Mouse (Mus musculus) forebrain, embryonic 11.5 days (tissue): ENCODE results near the gene Mbtps1. TPM values are rescaled to one million over a fixed set of nuclear protein-coding genes. Genes with fewer than 3 reads are reported as not detected.

Experiments
- ATAC-seq: fragments of 200-750 bp; cut with Nextera tagmentation; replicated peaks from 2 replicates; pipeline ENCODE4 v1.8.0; 2017; ENCODE audit warnings: moderate TSS enrichment; ENCODE audit not compliant: low FRiP score
- DNase-seq: peaks from one replicate; pipeline ENCODE4 v3.0.0-alpha.2; 2017; ENCODE audit warnings: low spot score
- H3K27ac ChIP-seq: fragments of 300-500 bp; sonication (generic); 2 replicates; pipeline ENCODE4 v1.5.1; 2014; ENCODE audit warnings: low read depth, low read length
- H3K27me3 ChIP-seq: fragments of 300-500 bp; sonication (generic); 2 replicates; pipeline ENCODE4 v1.6.1; 2014; ENCODE audit warnings: mild to moderate bottlenecking, low read length, mixed read lengths; ENCODE audit not compliant: control insufficient read depth, insufficient read depth
- H3K36me3 ChIP-seq: fragments of 300-500 bp; sonication (generic); 2 replicates; pipeline ENCODE4 v1.6.1; 2014; ENCODE audit warnings: mild to moderate bottlenecking, low read length, moderate library complexity, mixed read lengths; ENCODE audit not compliant: control insufficient read depth, insufficient read depth
- H3K4me1 ChIP-seq: fragments of 300-500 bp; sonication (generic); replicated peaks from 2 replicates; pipeline ENCODE4 v1.6.1; 2014; ENCODE audit warnings: low read length, mixed read lengths; ENCODE audit not compliant: control insufficient read depth, insufficient read depth
- H3K4me2 ChIP-seq: fragments of 300-500 bp; sonication (generic); 2 replicates; pipeline ENCODE4 v1.6.1; 2014; ENCODE audit warnings: low read depth, mild to moderate bottlenecking, low read length, moderate library complexity, mixed read lengths; ENCODE audit not compliant: severe bottlenecking
- H3K4me3 ChIP-seq: fragments of 300-500 bp; sonication (generic); 2 replicates; pipeline ENCODE4 v1.5.1; 2014; ENCODE audit warnings: low read depth, low read length
- H3K9ac ChIP-seq: fragments of 300-500 bp; sonication (generic); 2 replicates; pipeline ENCODE4 v1.6.1; 2014; ENCODE audit warnings: low read length
- H3K9me3 ChIP-seq: fragments of 300-500 bp; sonication (generic); 2 replicates; pipeline ENCODE4 v1.6.1; 2016; ENCODE audit warnings: low read length, mixed read lengths; ENCODE audit not compliant: control insufficient read depth
- WGBS: fragments of 180-500 bp; shearing (Covaris S2); extraction: QIAGEN DNeasy Blood & Tissue Kit; methylation state at CpG from one replicate; pipeline ENCODE4 v1.1.7; 2014; 5-methylcytosine and 5-hydroxymethylcytosine counted together
- polyA plus RNA-seq: library from polyadenylated mRNA; unstranded; fragments of >200 nt; fragmentation: Nextera tagmentation; extraction: Ambion mirVana; gene quantifications from 2 replicates; pipeline ENCODE4 v1.2.1, GENCODE M21; 2014

Gene Mbtps1
- polyA plus RNA-seq = 98.0 and 98.2 TPM in 2 replicates

DNA sequence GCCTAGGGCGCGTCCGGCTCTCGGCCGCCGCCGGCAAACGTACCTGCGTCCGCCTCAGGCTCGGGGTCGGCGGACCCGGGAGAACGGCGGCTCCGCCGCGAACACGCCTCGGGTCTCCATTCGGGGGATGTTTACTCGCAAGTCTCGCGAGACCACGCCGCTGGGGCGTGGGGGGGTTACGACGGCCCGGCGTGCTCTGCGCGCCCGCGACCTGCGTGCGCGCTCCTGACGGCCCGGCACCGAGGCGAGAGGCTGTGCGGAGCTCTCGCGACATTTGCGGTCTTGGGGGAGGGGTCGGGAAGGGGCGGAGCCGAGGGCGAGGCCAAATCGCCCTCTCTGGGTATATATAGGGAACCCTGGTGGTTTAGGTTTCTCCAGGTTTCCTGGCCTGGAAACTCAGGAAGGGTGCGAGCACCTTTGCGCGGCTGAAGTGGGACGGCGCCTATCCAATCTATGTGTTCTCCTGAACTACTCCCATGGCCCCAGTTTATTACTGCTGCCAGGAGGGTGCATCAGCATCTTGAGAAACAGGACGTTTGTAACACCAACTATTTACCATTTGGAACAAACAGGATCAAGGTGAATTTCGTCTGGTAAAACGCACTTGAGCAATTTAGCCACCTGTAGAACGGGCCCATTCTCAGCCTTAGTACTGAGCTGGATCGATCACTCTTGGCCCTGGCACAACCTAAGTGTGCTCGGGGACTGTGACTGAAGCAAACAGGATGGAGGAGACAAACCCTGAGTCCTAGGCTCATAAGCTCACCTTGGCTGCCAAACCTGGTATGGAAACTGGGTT lies at the start of gene Mbtps1:
Gene Mbtps1 (minus strand): TSS at position 133 of the 799 bp plus-strand sequence.
- 7% methylated on average over 61 of the region's 63 CpGs for WGBS

GRCm38 (mm10) chr8:119606224-119606623 lies 47.7 kb upstream of the Mbtps1 start:
- ATAC-seq (no peak), DNase-seq (no peak)
- Histone ChIP-seq H3K4me2 (no peak overlapping the region), H3K4me1 (peaks cover 6% of the 10 kb centered on the region), H3K9me3 (no peaks in the 10 kb centered on the region; the same call in 1 of the 2 replicates), H3K4me3 (no peak overlapping the region), H3K27me3 (no peaks in the 10 kb centered on the region), H3K9ac (no peak overlapping the region), H3K36me3 (no peaks in the 10 kb centered on the region; the same call in 1 of the 2 replicates), H3K27ac (no peak overlapping the region)
- 75% methylated on average over 2 of the region's 2 CpGs for WGBS

More for the DNA sequence above, at the start of gene Mbtps1:
- Histone ChIP-seq H3K9ac (peak within 1 kb of the TSS; percentile 85), H3K9me3 (no peaks in the 10 kb centered on the region), H3K4me1 (peaks cover 10% of the 10 kb centered on the region; the same call in 1 of the 2 replicates), H3K27ac (peak within 1 kb of the TSS; percentile 80), H3K36me3 (peaks cover 5% of the 10 kb centered on the region; the same call in 1 of the 2 replicates), H3K4me3 (peak within 1 kb of the TSS; percentile 86), H3K4me2 (peak within 1 kb of the TSS; percentile 82), H3K27me3 (no peaks in the 10 kb centered on the region)
- ATAC-seq (peak; percentile 95), DNase-seq (peak; percentile 99)

- no peaks in the 10 kb centered on the region; the same call in 1 of the 2 replicates for H3K9me3 ChIP-seq
- peak within 1 kb of the TSS; percentile 88 for H3K9ac ChIP-seq
- WGBS = under 1% methylated on average over 23 of the region's 23 CpGs
- peak; percentile 79 for ATAC-seq
- H3K36me3 ChIP-seq = peaks cover 3% of the 10 kb centered on the region; the same call in 1 of the 2 replicates
- H3K4me3 ChIP-seq = peak within 1 kb of the TSS; percentile 75
- H3K27ac ChIP-seq = no peak within 1 kb of the TSS
- peaks cover 6% of the 10 kb centered on the region for H3K4me1 ChIP-seq
- peak; percentile 95 for DNase-seq
- no peaks in the 10 kb centered on the region for H3K27me3 ChIP-seq
- H3K4me2 ChIP-seq = peak within 1 kb of the TSS; percentile 83
Measured at GRCm38 (mm10) chr8:119604996-119605395, 46.5 kb upstream of the Mbtps1 start, which contains the start of gene Taf1c. Gene Taf1c, minus strand, starts transcription at chr8:119605222.

- ATAC-seq = no peak
- Histone ChIP-seq H3K27ac (no peak overlapping the region), H3K9ac (peak overlapping the region; percentile 88)
Measured at GRCm38 (mm10) chr8:119604398-119604803, 45.9 kb upstream of the Mbtps1 start.

GRCm38 (mm10) chr8:119603771-119604170 lies 45.2 kb upstream of the Mbtps1 start:
- Histone ChIP-seq H3K27ac (no peak overlapping the region), H3K36me3 (peaks cover 5% of the 10 kb centered on the region; the same call in 1 of the 2 replicates), H3K4me2 (peak overlapping the region; percentile 83; the same call in 1 of the 2 replicates), H3K27me3 (no peaks in the 10 kb centered on the region), H3K4me3 (0 out of 2 replicates have a peak overlapping the region, but pooled peaks have one; percentile 75), H3K4me1 (peaks cover 6% of the 10 kb centered on the region), H3K9ac (peak overlapping the region; percentile 88; the same call in 1 of the 2 replicates), H3K9me3 (no peaks in the 10 kb centered on the region; the same call in 1 of the 2 replicates)
- 92% methylated on average over 4 of the region's 4 CpGs for WGBS
- no peak for DNase-seq
- no peak for ATAC-seq

More at GRCm38 (mm10) chr8:119604398-119604803, 45.9 kb upstream of the Mbtps1 start:
- Histone ChIP-seq H3K4me1 (peaks cover 6% of the 10 kb centered on the region), H3K27me3 (no peaks in the 10 kb centered on the region), H3K9me3 (no peaks in the 10 kb centered on the region; the same call in 1 of the 2 replicates), H3K4me2 (peak overlapping the region; percentile 83), H3K36me3 (peaks cover 3% of the 10 kb centered on the region; the same call in 1 of the 2 replicates), H3K4me3 (peak overlapping the region; percentile 75)
- DNase-seq = no peak
- 42% methylated on average over 12 of the region's 12 CpGs for WGBS

- WGBS = 91% methylated on average over 7 of the region's 7 CpGs
Measured at GRCm38 (mm10) chr8:119591456-119591855, 32.9 kb upstream of the Mbtps1 start.

DNA sequence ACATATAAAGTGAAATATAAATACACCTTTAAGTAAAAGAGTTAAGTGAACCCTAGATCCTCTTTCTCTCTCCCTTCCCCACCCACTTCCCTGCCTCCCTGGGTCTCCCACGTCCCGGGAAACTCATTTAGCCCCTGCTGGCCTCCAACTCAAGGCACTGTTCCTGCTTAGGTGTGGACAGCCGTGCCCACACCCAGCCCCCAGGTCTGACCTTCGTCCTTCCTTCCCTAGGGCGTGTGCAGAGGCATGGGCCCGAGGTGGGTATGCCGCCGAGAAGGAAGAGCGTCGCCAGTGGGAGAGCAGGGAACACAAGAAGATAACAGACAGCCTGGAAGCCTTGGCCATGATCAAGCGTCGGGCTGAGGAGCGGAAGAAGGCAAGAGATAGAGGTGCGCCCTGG lies 31.8 kb upstream of the Mbtps1 start:
- no peaks in the 10 kb centered on the region for H3K9me3 ChIP-seq
- DNase-seq = no peak
- H3K4me3 ChIP-seq = no peak overlapping the region
- H3K27me3 ChIP-seq = no peaks in the 10 kb centered on the region
- WGBS = 86% methylated on average over 14 of the region's 14 CpGs
- no peak overlapping the region for H3K4me2 ChIP-seq
- H3K36me3 ChIP-seq = no peaks in the 10 kb centered on the region
- no peak for ATAC-seq
- H3K27ac ChIP-seq = no peak overlapping the region
- H3K9ac ChIP-seq = no peak overlapping the region
- H3K4me1 ChIP-seq = no peaks in the 10 kb centered on the region

More at GRCm38 (mm10) chr8:119591456-119591855, 32.9 kb upstream of the Mbtps1 start:
- ATAC-seq (no peak), DNase-seq (no peak)
- no peaks in the 10 kb centered on the region for H3K9me3 ChIP-seq
- no peak overlapping the region for H3K27ac ChIP-seq
- H3K9ac ChIP-seq = no peak overlapping the region
- H3K27me3 ChIP-seq = no peaks in the 10 kb centered on the region
- H3K4me1 ChIP-seq = no peaks in the 10 kb centered on the region
- no peaks in the 10 kb centered on the region for H3K36me3 ChIP-seq
- no peak overlapping the region for H3K4me2 ChIP-seq
- H3K4me3 ChIP-seq = no peak overlapping the region

DNA sequence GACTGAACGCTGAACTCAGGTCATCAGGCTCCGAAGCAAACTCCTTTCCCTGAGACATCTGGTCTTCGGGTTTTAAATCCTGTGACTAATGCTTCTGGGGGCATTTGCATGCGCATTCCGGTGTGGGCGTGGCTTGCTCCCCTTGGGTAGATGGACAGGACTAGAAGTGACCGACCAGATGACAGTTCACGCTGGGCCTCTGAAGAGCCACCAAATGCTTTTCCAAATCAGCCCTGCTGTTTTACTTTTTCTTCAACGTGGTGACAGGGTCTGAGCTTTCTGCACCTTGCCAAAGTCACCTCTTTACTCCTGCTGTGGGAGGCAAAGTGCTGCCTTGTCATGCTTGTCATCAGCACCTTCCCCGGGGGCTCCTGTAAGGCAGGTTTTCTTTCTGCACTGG lies 30.3 kb upstream of the Mbtps1 start:
- H3K36me3 ChIP-seq = no peaks in the 10 kb centered on the region
- H3K4me2 ChIP-seq = no peak overlapping the region
- no peak for DNase-seq
- no peaks in the 10 kb centered on the region for H3K9me3 ChIP-seq
- no peaks in the 10 kb centered on the region for H3K27me3 ChIP-seq
- H3K9ac ChIP-seq = no peak overlapping the region
- H3K27ac ChIP-seq = no peak overlapping the region
- 36% methylated on average over 10 of the region's 10 CpGs for WGBS
- H3K4me3 ChIP-seq = no peak overlapping the region
- ATAC-seq = no peak
- no peaks in the 10 kb centered on the region for H3K4me1 ChIP-seq
